In the genomic region with DNA sequence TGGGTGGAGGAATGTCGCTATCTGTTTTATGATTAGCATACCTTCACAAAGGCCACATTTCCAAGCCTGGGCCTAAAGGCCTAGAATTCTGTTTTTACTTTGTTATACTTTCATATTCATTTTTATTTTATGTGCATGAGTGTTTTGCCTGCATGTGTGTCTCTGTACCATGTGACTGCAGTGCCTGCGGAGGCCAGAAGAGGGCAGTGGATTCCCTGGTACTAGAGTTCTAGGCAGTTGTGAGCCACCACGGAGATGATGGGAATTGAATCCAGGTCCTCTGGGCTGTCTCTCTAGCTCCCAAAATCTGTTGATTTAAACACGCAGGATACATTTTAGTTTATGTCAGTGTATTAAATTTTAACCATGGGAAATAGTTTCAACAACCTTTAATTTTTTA, we compare ENCODE assay signal across 16 mouse cellular contexts. TPM values are rescaled to one million over a fixed set of nuclear protein-coding genes. Genes with fewer than 3 reads are reported as not detected.
DNase-seq lines count a peak whose midpoint lies in the region; ATAC-seq and TF ChIP-seq lines count a peak whose summit lies in the region.
"Had no signal": no experiment of that assay in that cellular context is flagged by ENCODE, and none has a peak within 500 bp of the region (broad histone marks: within the 10 kb centered on the region; RNA-seq: fewer than 3 reads in every experiment).

No protein-coding gene starts in this region.

- TF ChIP-seq POLR2A in heart, adult 2 months (IDR thresholded peaks at IDR 0.05; ENCODE audit: insufficient read depth, low read depth, low read length): no peak
- no peak for TF ChIP-seq POLR2A in brain, embryonic 14.5 days (IDR thresholded peaks at IDR 0.05; ENCODE audit: borderline replicate concordance, extremely low read depth, insufficient read depth, insufficient read length, poor library complexity, severe bottlenecking)

- TF ChIP-seq EP300 in heart, adult 2 months (IDR thresholded peaks at IDR 0.05; ENCODE audit: insufficient read depth, low read depth, low read length): no peak

- no peaks in the 10 kb centered on the region for H3K79me2 ChIP-seq in heart, adult 2 months (replicated peaks; ENCODE audit: control insufficient read depth, insufficient read depth, low read length)

- H3K9ac ChIP-seq in heart, adult 2 months (ENCODE audit: low read depth, low read length): no peak overlapping the region
- no peak overlapping the region for H3K9ac ChIP-seq in heart, embryonic 11.5 days (ENCODE audit: low read depth, low read length)
- H3K9ac ChIP-seq in kidney, embryonic 16.5 days (replicated peaks; ENCODE audit: low read length): no peak overlapping the region
- no peak overlapping the region for H3K9ac ChIP-seq in forebrain, embryonic 15.5 days (replicated peaks)
- H3K9ac ChIP-seq: limb, embryonic 15.5 days; midbrain, embryonic 12.5 days; neural tube, embryonic 12.5 days had no signal

- no peaks in the 10 kb centered on the region for H3K9me3 ChIP-seq in heart, embryonic 11.5 days (replicated peaks; ENCODE audit: control insufficient read depth, low read length)
- no peaks in the 10 kb centered on the region for H3K9me3 ChIP-seq in kidney, embryonic 16.5 days (ENCODE audit: low read length)
- H3K9me3 ChIP-seq in forebrain, embryonic 15.5 days: no peaks in the 10 kb centered on the region
- H3K9me3 ChIP-seq: limb, embryonic 15.5 days; midbrain, embryonic 12.5 days; neural tube, embryonic 12.5 days had no signal

- no peaks in the 10 kb centered on the region for H3K4me1 ChIP-seq in heart, adult 2 months (ENCODE audit: control insufficient read depth, insufficient read depth, low read length)
- no peaks in the 10 kb centered on the region for H3K4me1 ChIP-seq in heart, embryonic 11.5 days (ENCODE audit: control insufficient read depth, insufficient read depth, low read length)
- H3K4me1 ChIP-seq in kidney, embryonic 16.5 days (ENCODE audit: insufficient read depth, low read length): no peaks in the 10 kb centered on the region
- H3K4me1 ChIP-seq in forebrain, embryonic 15.5 days: no peaks in the 10 kb centered on the region
- H3K4me1 ChIP-seq: limb, embryonic 15.5 days; midbrain, embryonic 12.5 days; neural tube, embryonic 12.5 days had no signal

- intact Hi-C loops in heart, adult 2 months (cut with DNase I): no loop called here

- peak; percentile 33 for TF ChIP-seq CTCF in heart, adult 2 months (IDR thresholded peaks at IDR 0.05)
- TF ChIP-seq CTCF in brain, embryonic 14.5 days (IDR thresholded peaks at IDR 0.05; ENCODE audit: borderline replicate concordance, extremely low read depth, insufficient read depth, insufficient read length): peak; percentile 10; the same call in 1 of the 2 replicates

- WGBS in heart, adult 2 months: 95% methylated on average over 4 of the region's 4 CpGs
- 88% methylated on average over 4 of the region's 4 CpGs for WGBS in heart, embryonic 11.5 days (ENCODE audit: insufficient replicate concordance)
- WGBS in kidney, embryonic 16.5 days: 89% methylated on average over 4 of the region's 4 CpGs
- 92% methylated on average over 4 of the region's 4 CpGs for WGBS in forebrain, embryonic 15.5 days

- H3K27ac ChIP-seq in heart, adult 2 months: no peak overlapping the region
- H3K27ac ChIP-seq in heart, embryonic 11.5 days (ENCODE audit: low read depth, low read length): no peak overlapping the region
- no peak overlapping the region for H3K27ac ChIP-seq in kidney, embryonic 16.5 days (ENCODE audit: low read length)
- H3K27ac ChIP-seq in forebrain, embryonic 15.5 days (replicated peaks): no peak overlapping the region
- H3K27ac ChIP-seq: limb, embryonic 15.5 days; midbrain, embryonic 12.5 days; neural tube, embryonic 12.5 days had no signal

- no peak for ATAC-seq in heart, embryonic 11.5 days (replicated peaks; ENCODE audit: insufficient number of reproducible peaks, low FRiP score, low TSS enrichment)
- no peak for ATAC-seq in kidney, embryonic 16.5 days (ENCODE audit: low FRiP score, low TSS enrichment)
- no peak for ATAC-seq in forebrain, embryonic 15.5 days (replicated peaks)
- ATAC-seq: intestine, embryonic 16.5 days had no signal

- no peak overlapping the region for H3K4me2 ChIP-seq in heart, embryonic 11.5 days
- no peak overlapping the region for H3K4me2 ChIP-seq in kidney, embryonic 16.5 days (replicated peaks; ENCODE audit: low read depth, low read length)
- H3K4me2 ChIP-seq in forebrain, embryonic 15.5 days (replicated peaks): no peak overlapping the region
- H3K4me2 ChIP-seq: limb, embryonic 15.5 days; midbrain, embryonic 12.5 days; neural tube, embryonic 12.5 days had no signal

- no peak for DNase-seq in heart, adult 2 months
- peak; percentile 27 for DNase-seq in lung, postnatal 36 days
- no peak for DNase-seq in lung, postnatal 10 days
- DNase-seq in brain, embryonic 14.5 days (ENCODE audit: low read depth): no peak
- peak; percentile 61 for DNase-seq in thymus, postnatal 4 days
- DNase-seq: adrenal gland, adult 2 months; embryo, embryonic 11 days; gastrocnemius, postnatal 14 days; right cerebral cortex, adult 18-20 months had no signal

- no peak overlapping the region for H3K4me3 ChIP-seq in heart, adult 2 months
- no peak overlapping the region for H3K4me3 ChIP-seq in heart, embryonic 11.5 days (ENCODE audit: low read depth, low read length)
- no peak overlapping the region for H3K4me3 ChIP-seq in kidney, embryonic 16.5 days (ENCODE audit: low read length)
- no peak overlapping the region for H3K4me3 ChIP-seq in forebrain, embryonic 15.5 days
- H3K4me3 ChIP-seq: limb, embryonic 15.5 days; midbrain, embryonic 12.5 days; neural tube, embryonic 12.5 days had no signal

- H3K27me3 ChIP-seq in heart, adult 2 months (ENCODE audit: control insufficient read depth, insufficient read depth, low read length): no peaks in the 10 kb centered on the region
- no peaks in the 10 kb centered on the region for H3K27me3 ChIP-seq in heart, embryonic 11.5 days (ENCODE audit: control insufficient read depth, insufficient read depth, low read length)
- H3K27me3 ChIP-seq in kidney, embryonic 16.5 days (ENCODE audit: insufficient read depth, low read length): no peaks in the 10 kb centered on the region
- no peaks in the 10 kb centered on the region for H3K27me3 ChIP-seq in forebrain, embryonic 15.5 days
- H3K27me3 ChIP-seq: limb, embryonic 15.5 days; midbrain, embryonic 12.5 days; neural tube, embryonic 12.5 days had no signal

- no peaks in the 10 kb centered on the region for H3K36me3 ChIP-seq in heart, adult 2 months (ENCODE audit: control insufficient read depth, insufficient read depth, low read length)
- no peaks in the 10 kb centered on the region for H3K36me3 ChIP-seq in heart, embryonic 11.5 days (ENCODE audit: control insufficient read depth, insufficient read depth, low read length)
- no peaks in the 10 kb centered on the region for H3K36me3 ChIP-seq in kidney, embryonic 16.5 days (ENCODE audit: insufficient read depth, low read length)
- peaks cover 4% of the 10 kb centered on the region; the same call in 1 of the 2 replicates for H3K36me3 ChIP-seq in forebrain, embryonic 15.5 days
- H3K36me3 ChIP-seq: neural tube, embryonic 12.5 days had no signal

RNA-seq across cellular contexts. Expression of gene Yipf1, which starts 19.4 kb away (rescaled TPM):
- total RNA-seq in heart, adult 2 months (2021): 10 to 100 TPM; 17.6 to 19.3 TPM
- polyA plus RNA-seq in heart, adult 2 months (2012; rRNA removed): 23.3 and 28.9 TPM in 2 replicates
- polyA plus RNA-seq in heart, embryonic 11.5 days (2014; fragmentation: Nextera tagmentation; extraction: Ambion mirVana): 41.6 and 43.8 TPM in 2 replicates
- polyA plus RNA-seq in brain, embryonic 14.5 days (2012; rRNA removed): 39.4 and 40.8 TPM in 2 replicates
- polyA plus RNA-seq in kidney, embryonic 16.5 days (2015; fragmentation: Nextera tagmentation; extraction: Ambion mirVana): 54.7 and 57.3 TPM in 2 replicates
- 53.2 and 54.3 TPM in 2 replicates for polyA plus RNA-seq in forebrain, embryonic 15.5 days (2015; fragmentation: Nextera tagmentation; extraction: Ambion mirVana)

RNA-seq across cellular contexts. Expression of gene Dio1, which starts 26.5 kb away (rescaled TPM):
- not detected for total RNA-seq in heart, adult 2 months (2021)
- polyA plus RNA-seq in heart, adult 2 months (2012; rRNA removed): not detected in 2 replicates
- polyA plus RNA-seq in heart, embryonic 11.5 days (2014; fragmentation: Nextera tagmentation; extraction: Ambion mirVana): not detected in 2 replicates
- polyA plus RNA-seq in brain, embryonic 14.5 days (2012; rRNA removed): not detected in 2 replicates
- 0.47 and 0.68 TPM in 2 replicates for polyA plus RNA-seq in kidney, embryonic 16.5 days (2015; fragmentation: Nextera tagmentation; extraction: Ambion mirVana)
- polyA plus RNA-seq in forebrain, embryonic 15.5 days (2015; fragmentation: Nextera tagmentation; extraction: Ambion mirVana): not detected in 2 replicates
- total RNA-seq: gastrocnemius, postnatal 14 days had no signal
- polyA plus RNA-seq: midbrain, embryonic 12.5 days; neural tube, embryonic 12.5 days had no signal

RNA-seq across cellular contexts. Expression of gene Ndc1, which starts 34.1 kb away (rescaled TPM):
- 10 to 100 TPM; 10.2 to 11.3 TPM for total RNA-seq in heart, adult 2 months (2021)
- 15.4 and 22.2 TPM in 2 replicates for polyA plus RNA-seq in heart, adult 2 months (2012; rRNA removed)
- polyA plus RNA-seq in heart, embryonic 11.5 days (2014; fragmentation: Nextera tagmentation; extraction: Ambion mirVana): 32.6 and 38.4 TPM in 2 replicates
- polyA plus RNA-seq in brain, embryonic 14.5 days (2012; rRNA removed): 20.2 and 24.9 TPM in 2 replicates
- polyA plus RNA-seq in kidney, embryonic 16.5 days (2015; fragmentation: Nextera tagmentation; extraction: Ambion mirVana): 36.5 and 39.7 TPM in 2 replicates
- 18.9 and 20.8 TPM in 2 replicates for polyA plus RNA-seq in forebrain, embryonic 15.5 days (2015; fragmentation: Nextera tagmentation; extraction: Ambion mirVana)

Comparison
In these comparisons a context has a peak if more than half of its experiments do, and no peak if none do; other contexts are left out.
1. DNase-seq: peak in lung, postnatal 36 days (single experiment) and thymus, postnatal 4 days (single experiment); none in heart, adult 2 months (0 of 2), lung, postnatal 10 days (single experiment) and brain, embryonic 14.5 days (single experiment).